Mouse (Mus musculus) intestine, embryonic 16.5 days (tissue): ENCODE data around the gene Cep85l. TPM values are rescaled to one million over a fixed set of nuclear protein-coding genes. Genes with fewer than 3 reads are reported as not detected.

ENCODE experiments used
- ATAC-seq: fragments of 200-750 bp; cut with Nextera tagmentation; 2 replicates; pipeline ENCODE4 v1.8.0; 2017; ENCODE audit warnings: moderate TSS enrichment, moderate library complexity
- H3K27ac ChIP-seq: fragments of 300-500 bp; sonication (generic); 2 replicates; pipeline ENCODE4 v1.5.1; 2014; ENCODE audit warnings: mild to moderate bottlenecking, low read length
- H3K27me3 ChIP-seq: fragments of 300-500 bp; sonication (generic); replicated peaks from 2 replicates; pipeline ENCODE4 v1.6.1; 2014; ENCODE audit warnings: low read length, control low read depth, mixed read lengths; ENCODE audit not compliant: control insufficient read depth, insufficient read depth
- H3K36me3 ChIP-seq: fragments of 300-500 bp; sonication (generic); 2 replicates; pipeline ENCODE4 v1.6.1; 2014; ENCODE audit warnings: low read length, control low read depth; ENCODE audit not compliant: control insufficient read depth, insufficient read depth
- H3K4me1 ChIP-seq: fragments of 300-500 bp; sonication (generic); 2 replicates; pipeline ENCODE4 v1.6.1; 2014; ENCODE audit warnings: low read length, control low read depth, mixed read lengths; ENCODE audit not compliant: control insufficient read depth, insufficient read depth
- H3K4me2 ChIP-seq: fragments of 300-500 bp; sonication (generic); 2 replicates; pipeline ENCODE4 v1.6.1; 2014; ENCODE audit warnings: low read depth, low read length, control low read depth
- H3K4me3 ChIP-seq: fragments of 300-500 bp; sonication (generic); 2 replicates; pipeline ENCODE4 v1.5.1; 2014; ENCODE audit warnings: mild to moderate bottlenecking, low read length
- H3K9ac ChIP-seq: fragments of 300-500 bp; sonication (generic); 2 replicates; pipeline ENCODE4 v1.6.1; 2014; ENCODE audit warnings: low read depth, low read length
- H3K9me3 ChIP-seq: fragments of 300-500 bp; sonication (generic); 2 replicates; pipeline ENCODE4 v1.6.1; 2016; ENCODE audit warnings: low read length, control low read depth; ENCODE audit not compliant: control insufficient read depth
- WGBS: fragments of 180-500 bp; shearing (Covaris S2); extraction: QIAGEN DNeasy Blood & Tissue Kit; methylation state at CpG from one replicate; pipeline ENCODE4 v1.1.7; 2014; 5-methylcytosine and 5-hydroxymethylcytosine counted together
- polyA plus RNA-seq: library from polyadenylated mRNA; unstranded; fragments of >200 nt; fragmentation: Nextera tagmentation; extraction: Ambion mirVana; gene quantifications from 2 replicates; pipeline ENCODE4 v1.2.1, GENCODE M21; 2015

The Cep85l gene
- polyA plus RNA-seq, 1 experiment from 2014 or later, result 1.8 TPM

- H3K27me3 ChIP-seq, result no peaks in the 10 kb centered on the region
- no peaks in the 10 kb centered on the region for H3K4me1 ChIP-seq
- ATAC-seq, result no peak
- no peak overlapping the region for H3K4me2 ChIP-seq
- peak overlapping the region; percentile 31; the same call in 1 of the 2 replicates for H3K27ac ChIP-seq
- no peaks in the 10 kb centered on the region for H3K36me3 ChIP-seq
- H3K4me3 ChIP-seq, result no peak overlapping the region
- H3K9me3 ChIP-seq, result no peaks in the 10 kb centered on the region
- H3K9ac ChIP-seq, result no peak overlapping the region
- WGBS, result 54% methylated on average over 3 of the region's 3 CpGs
Observed at GRCm38 (mm10) chr10:53399053-53399452, 19.3 kb upstream of the Cep85l start.

DNA sequence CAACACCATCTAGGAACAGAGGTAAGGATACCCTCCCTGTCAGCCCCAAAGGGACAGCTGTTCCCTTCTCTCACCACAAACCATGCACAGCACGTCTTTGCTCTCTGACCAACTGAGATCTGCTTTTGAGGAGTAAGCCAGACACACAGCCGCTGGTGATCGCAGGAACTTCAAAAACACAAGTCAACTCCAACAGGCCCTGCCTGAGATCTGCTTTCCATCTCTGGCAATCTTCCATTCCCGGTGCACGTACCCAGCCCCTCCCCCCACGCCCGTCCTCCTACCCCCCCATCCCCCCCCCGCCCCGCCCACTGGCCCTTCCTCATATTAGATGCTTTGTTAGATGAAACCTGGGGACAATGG is 18.8 kb upstream of the Cep85l start:
- H3K27me3 ChIP-seq, result no peaks in the 10 kb centered on the region
- H3K4me2 ChIP-seq, result peak overlapping the region; percentile 42
- H3K4me1 ChIP-seq, result no peaks in the 10 kb centered on the region
- H3K36me3 ChIP-seq, result no peaks in the 10 kb centered on the region
- H3K27ac ChIP-seq, result peak overlapping the region; percentile 62
- peak overlapping the region; percentile 17; the same call in 1 of the 2 replicates for H3K4me3 ChIP-seq
- H3K9me3 ChIP-seq, result no peaks in the 10 kb centered on the region
- peak overlapping the region; percentile 34 for H3K9ac ChIP-seq
- 6% methylated on average over 9 of the region's 9 CpGs for WGBS
- ATAC-seq, result peak; percentile 81

- peak; percentile 72 for ATAC-seq
- peak overlapping the region; percentile 62 for H3K27ac ChIP-seq
- 43% methylated on average over 10 of the region's 10 CpGs for WGBS
- no peaks in the 10 kb centered on the region for H3K9me3 ChIP-seq
- no peaks in the 10 kb centered on the region for H3K27me3 ChIP-seq
- H3K4me2 ChIP-seq, result peak overlapping the region; percentile 42
- H3K36me3 ChIP-seq, result no peaks in the 10 kb centered on the region
- peak overlapping the region; percentile 34 for H3K9ac ChIP-seq
- no peaks in the 10 kb centered on the region for H3K4me1 ChIP-seq
- H3K4me3 ChIP-seq, result peak overlapping the region; percentile 17; the same call in 1 of the 2 replicates
Observed at GRCm38 (mm10) chr10:53397846-53398539, 18.2 kb upstream of the Cep85l start.

GRCm38 (mm10) chr10:53394923-53395629 is 15.3 kb upstream of the Cep85l start:
- ATAC-seq, result no peak
- H3K9ac ChIP-seq, result no peak overlapping the region
- no peak overlapping the region for H3K4me3 ChIP-seq
- H3K27ac ChIP-seq, result no peak overlapping the region
- H3K4me1 ChIP-seq, result no peaks in the 10 kb centered on the region
- no peaks in the 10 kb centered on the region for H3K27me3 ChIP-seq
- no peaks in the 10 kb centered on the region for H3K9me3 ChIP-seq
- H3K4me2 ChIP-seq, result no peak overlapping the region
- no peaks in the 10 kb centered on the region for H3K36me3 ChIP-seq
- 76% methylated on average over 9 of the region's 9 CpGs for WGBS

GRCm38 (mm10) chr10:53388227-53388920 is 8.6 kb upstream of the Cep85l start:
- Histone ChIP-seq H3K9me3 (no peaks in the 10 kb centered on the region), H3K4me3 (no peak overlapping the region), H3K4me2 (no peak overlapping the region), H3K4me1 (no peaks in the 10 kb centered on the region), H3K27me3 (no peaks in the 10 kb centered on the region), H3K9ac (no peak overlapping the region), H3K36me3 (no peaks in the 10 kb centered on the region), H3K27ac (no peak overlapping the region)
- WGBS, result 66% methylated on average over 6 of the region's 6 CpGs
- ATAC-seq, result no peak

- ATAC-seq, result no peak
- 55% methylated on average over 5 of the region's 5 CpGs for WGBS
- Histone ChIP-seq H3K36me3 (no peaks in the 10 kb centered on the region), H3K4me3 (no peak overlapping the region), H3K27me3 (no peaks in the 10 kb centered on the region), H3K4me1 (no peaks in the 10 kb centered on the region), H3K9ac (no peak overlapping the region), H3K27ac (no peak overlapping the region), H3K9me3 (no peaks in the 10 kb centered on the region), H3K4me2 (no peak overlapping the region)
Observed at GRCm38 (mm10) chr10:53385438-53385837, 5.7 kb upstream of the Cep85l start.

DNA sequence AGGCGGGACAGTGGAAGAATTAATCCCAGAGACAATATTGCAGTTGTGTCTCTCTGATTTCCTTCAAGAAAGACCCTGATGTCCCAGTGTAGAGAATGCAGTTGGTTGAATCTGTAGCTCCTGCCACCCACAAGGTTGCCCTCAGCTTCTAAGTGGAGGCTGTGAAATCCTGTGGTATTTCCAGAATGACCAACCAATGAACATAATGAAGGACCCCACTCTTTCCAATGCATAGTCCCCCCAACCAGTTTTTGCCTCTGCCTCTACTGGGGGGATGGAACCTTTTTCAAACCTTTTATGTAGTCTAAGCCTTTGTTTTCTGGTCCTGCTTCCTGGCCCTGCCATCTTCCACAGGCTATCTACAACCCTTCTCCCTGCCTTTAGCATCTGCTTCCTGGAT is 5.1 kb upstream of the Cep85l start:
- peaks cover 3% of the 10 kb centered on the region; the same call in 1 of the 2 replicates for H3K4me1 ChIP-seq
- no peak overlapping the region for H3K4me3 ChIP-seq
- no peaks in the 10 kb centered on the region for H3K36me3 ChIP-seq
- no peak for ATAC-seq
- no peak overlapping the region for H3K9ac ChIP-seq
- H3K27ac ChIP-seq, result no peak overlapping the region
- H3K4me2 ChIP-seq, result no peak overlapping the region
- no peaks in the 10 kb centered on the region for H3K9me3 ChIP-seq
- WGBS, result 77% methylated on average over 1 of the region's 1 CpGs
- no peaks in the 10 kb centered on the region for H3K27me3 ChIP-seq

DNA sequence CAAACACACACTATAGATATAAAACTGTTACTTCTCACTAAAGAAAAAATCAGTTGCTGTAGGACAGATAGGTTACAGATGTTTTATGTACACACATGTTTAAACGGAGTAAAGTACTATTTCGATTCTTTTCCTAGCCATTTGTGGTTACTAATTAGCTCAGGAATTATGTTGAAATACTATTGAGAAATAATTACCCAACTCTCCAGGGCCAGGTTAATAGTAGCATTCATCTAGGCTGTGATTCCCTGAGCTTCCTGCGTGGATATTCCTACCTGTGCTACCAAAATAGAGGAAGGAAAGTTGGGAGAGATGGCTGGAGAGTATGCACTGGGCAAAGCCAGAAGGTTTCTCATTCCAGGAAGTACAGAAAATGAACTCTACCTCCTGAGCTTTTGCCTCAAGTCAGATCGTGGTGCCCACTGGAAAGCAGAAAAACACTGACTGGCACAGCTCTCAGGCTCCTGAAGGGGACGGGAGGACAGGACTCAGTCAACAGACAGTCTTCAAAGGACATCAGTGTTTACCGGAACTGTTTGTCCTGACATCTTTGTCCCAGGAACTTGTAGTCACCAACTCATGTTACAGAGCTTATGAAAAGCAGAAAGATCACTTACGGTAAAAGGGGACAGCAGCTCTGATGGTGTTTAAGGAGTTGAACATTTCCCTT is 3.1 kb upstream of the Cep85l start:
- Histone ChIP-seq H3K4me2 (no peak overlapping the region), H3K27ac (no peak overlapping the region), H3K4me1 (peaks cover 3% of the 10 kb centered on the region; the same call in 1 of the 2 replicates), H3K4me3 (no peak overlapping the region), H3K9me3 (no peaks in the 10 kb centered on the region), H3K27me3 (no peaks in the 10 kb centered on the region), H3K36me3 (no peaks in the 10 kb centered on the region), H3K9ac (no peak overlapping the region)
- 60% methylated on average over 7 of the region's 7 CpGs for WGBS
- peak; percentile 20; the same call in 1 of the 2 replicates for ATAC-seq
